Mouse (Mus musculus) cerebellum, postnatal 36 days (tissue): ENCODE data around the gene Pmel.
"Not testable (repeated sequence)": the region's sequence is repeated elsewhere in the genome, so short reads cannot be mapped to it uniquely, and the experiment has no call there.

Source experiments
- DNase-seq, 2 experiments: peaks; one replicate each; pipeline ENCODE4 v3.0.0; 2021 to 2022; ENCODE audit warnings: mixed read lengths in 2 of 2

Pmel gene

DNA sequence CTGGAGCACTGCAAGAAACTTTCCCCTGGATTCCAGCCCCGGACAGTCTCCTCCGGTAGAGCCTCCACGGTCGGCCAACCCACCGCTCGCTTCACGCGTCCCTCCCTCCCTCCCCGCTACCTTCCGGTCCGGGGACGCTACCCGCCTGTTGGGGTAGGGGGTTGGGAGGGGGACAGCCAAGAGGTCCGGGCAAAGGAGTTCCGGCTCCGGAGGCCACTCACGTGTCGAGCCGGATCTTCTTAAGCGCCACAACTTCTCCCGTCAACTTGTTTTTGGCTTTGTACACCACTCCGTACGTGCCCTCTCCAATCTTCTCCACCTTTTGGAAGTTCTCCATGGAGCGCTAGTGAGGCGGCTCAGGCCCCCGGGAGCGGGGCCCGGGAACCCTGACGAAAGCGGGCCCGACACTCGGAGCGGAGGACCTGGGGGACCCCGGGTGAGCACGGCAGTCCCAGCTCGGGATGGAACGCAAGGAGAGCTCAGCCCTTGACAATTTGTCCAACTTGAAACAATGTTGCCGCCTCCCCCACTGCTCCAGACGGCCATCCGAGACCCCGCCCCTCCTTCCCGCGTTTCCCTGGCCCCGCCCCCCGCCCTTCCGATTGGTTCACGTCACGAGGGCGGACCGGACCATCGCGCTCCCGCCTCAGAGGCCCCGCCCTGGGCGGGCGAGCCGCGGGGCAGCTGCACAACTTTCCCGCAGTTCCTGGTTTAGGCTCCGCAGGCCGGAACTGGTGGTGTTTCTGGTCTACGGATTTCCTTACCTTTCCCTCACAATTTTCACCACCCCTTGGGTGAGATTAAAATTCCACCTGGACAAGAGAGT is 709 bp downstream of the Pmel start, which contains the start of gene Cdk2:
Gene Cdk2 (minus strand): TSS at position 541 of the 826 bp plus-strand sequence.
- peak; percentile 79 to 85 for DNase-seq

DNA sequence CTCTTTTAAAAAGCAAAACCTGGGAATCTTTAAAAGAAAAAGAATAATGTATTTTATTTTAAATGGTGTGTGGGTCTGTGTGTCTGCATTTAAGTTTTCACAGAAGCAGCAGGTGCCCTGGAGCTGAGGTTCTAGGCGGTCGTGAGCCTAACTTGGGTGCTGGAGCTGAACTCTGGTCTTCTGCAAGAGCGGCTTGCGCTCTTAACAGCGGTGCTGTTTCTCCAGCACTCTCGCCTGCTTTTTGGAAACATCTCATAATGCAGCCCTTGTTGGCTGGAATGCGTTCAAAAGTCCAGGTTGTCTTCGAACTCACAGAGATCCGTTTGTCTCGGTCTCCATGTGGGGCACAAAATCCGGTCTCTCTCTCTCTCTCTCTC is 1.3 kb downstream of the Pmel start:
- peak in 1 of 2 experiments; percentile 8 for DNase-seq

GRCm38 (mm10) chr10:128711318-128711717 is 7.3 kb downstream of the Pmel start:
- DNase-seq = not testable (repeated sequence)

GRCm38 (mm10) chr10:128715559-128716537 is 11.9 kb downstream of the Pmel start:
- DNase-seq = no peak

DNA sequence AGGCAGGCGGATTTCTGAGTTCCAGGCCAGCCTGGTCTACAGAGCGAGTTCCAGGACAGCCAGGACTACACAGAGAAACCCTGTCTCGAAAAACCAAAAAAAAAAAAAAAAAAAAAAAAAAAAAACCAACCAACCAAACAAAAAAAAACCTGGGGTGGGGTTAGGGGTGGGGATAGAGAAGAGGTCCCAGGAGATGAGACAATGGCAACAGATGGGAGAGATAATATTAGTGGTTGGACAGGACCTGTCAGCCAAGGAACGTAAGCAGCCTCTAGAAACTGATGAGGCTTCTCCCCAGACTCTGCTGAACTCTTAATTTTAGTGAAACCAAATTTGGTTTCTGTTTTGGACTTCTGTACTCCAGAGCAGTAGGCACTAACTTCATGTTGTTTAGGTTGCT is 21.5 kb downstream of the Pmel start:
- not testable (repeated sequence) for DNase-seq

DNA sequence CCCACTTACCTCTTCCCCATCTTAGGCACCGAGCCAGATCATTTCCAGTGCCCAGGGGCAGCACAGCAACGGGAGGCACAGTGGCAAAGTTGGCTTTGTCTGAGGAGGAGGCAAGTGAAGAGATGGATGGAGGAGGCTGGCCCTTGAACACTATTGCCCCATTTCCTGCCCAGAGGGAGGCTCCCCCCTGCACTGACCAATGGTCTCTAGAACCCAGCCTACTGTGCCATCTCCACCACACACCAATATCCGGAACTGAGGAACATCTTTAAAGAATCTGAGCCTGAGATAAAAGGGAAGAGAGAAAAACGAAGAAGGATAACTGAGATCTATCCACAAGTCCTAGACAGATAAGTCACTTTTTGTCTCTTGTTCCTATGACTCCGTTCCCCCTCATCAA is 24.1 kb downstream of the Pmel start:
- no peak for DNase-seq

DNA sequence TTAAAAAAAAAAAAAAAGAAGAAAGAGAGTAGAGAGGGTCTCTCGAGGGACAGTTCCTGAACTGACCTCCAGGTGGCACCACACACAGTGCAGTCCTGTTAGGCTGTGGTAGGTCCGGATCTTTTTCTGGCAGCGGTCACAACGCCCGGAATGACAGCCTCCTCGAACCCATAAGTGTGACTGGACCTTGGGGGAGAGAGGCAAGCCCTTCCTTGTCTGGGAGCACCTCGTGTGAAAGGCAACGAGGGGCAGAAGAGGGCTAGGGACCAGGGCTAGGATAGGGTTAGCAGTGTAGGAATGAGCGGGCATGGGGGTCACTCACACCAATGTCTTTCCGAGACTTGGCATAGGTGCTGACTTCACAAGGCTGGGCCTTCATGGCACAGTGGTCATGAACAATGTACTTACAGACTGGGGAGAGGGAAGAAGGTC is 27.0 kb downstream of the Pmel start:
- peak; percentile 79 to 80 for DNase-seq

GRCm38 (mm10) chr10:128731992-128732391 is 28.0 kb downstream of the Pmel start:
- no peak for DNase-seq

DNA sequence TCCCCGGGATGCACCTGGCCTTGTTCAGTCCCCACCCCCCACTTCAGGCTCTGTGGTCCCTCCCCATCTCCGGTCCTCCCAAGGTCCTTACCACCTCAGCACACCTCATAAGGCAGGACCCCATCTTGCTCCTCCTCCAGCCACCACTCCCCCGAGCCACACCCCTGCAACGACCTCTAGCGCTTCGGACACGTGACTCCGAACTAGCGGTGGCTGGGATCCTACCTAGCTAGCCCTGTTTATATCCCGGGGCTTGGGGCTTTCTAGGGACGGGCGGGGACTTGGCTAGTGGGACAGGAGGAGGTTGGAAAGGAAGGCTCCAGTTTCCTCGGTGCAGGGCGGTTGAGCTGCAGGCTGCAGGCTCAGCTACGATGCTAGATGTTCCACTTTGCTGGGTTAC is 33.4 kb downstream of the Pmel start:
- DNase-seq = no peak

GRCm38 (mm10) chr10:128740296-128740695 is 36.3 kb downstream of the Pmel start:
- no peak for DNase-seq

GRCm38 (mm10) chr10:128742616-128743015 is 38.6 kb downstream of the Pmel start:
- no peak for DNase-seq

GRCm38 (mm10) chr10:128743235-128743634 is 39.2 kb downstream of the Pmel start:
- no peak for DNase-seq

DNA sequence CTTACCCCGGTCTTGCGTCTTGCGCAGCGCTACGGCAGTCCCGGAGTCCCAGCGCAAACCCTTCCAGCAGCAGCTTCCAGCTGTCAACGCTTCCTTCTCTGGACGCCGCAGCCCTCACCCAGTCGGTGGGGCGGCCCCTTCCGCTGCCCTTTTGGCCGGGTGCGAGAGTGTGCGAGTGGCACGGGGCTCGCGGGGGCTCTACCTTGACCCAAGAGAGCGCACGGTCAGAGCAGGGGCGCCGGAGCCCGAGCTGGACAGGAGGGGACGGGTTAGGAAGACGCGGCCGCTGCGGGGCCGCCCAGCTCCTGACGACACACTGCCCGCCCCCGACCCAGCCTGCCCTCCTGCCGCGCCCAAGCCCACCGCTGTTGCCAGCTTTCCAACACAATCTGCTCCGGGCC is 39.8 kb downstream of the Pmel start:
- peak; percentile 37 to 39 for DNase-seq

GRCm38 (mm10) chr10:128744211-128744610 is 40.2 kb downstream of the Pmel start:
- no peak for DNase-seq

- DNase-seq = no peak
These were observed 40.9 kb downstream of the Pmel start, which contains the start of gene Dgka for GRCm38 (mm10) chr10:128744680-128745601. Gene Dgka, minus strand, starts transcription at chr10:128744855.

DNA sequence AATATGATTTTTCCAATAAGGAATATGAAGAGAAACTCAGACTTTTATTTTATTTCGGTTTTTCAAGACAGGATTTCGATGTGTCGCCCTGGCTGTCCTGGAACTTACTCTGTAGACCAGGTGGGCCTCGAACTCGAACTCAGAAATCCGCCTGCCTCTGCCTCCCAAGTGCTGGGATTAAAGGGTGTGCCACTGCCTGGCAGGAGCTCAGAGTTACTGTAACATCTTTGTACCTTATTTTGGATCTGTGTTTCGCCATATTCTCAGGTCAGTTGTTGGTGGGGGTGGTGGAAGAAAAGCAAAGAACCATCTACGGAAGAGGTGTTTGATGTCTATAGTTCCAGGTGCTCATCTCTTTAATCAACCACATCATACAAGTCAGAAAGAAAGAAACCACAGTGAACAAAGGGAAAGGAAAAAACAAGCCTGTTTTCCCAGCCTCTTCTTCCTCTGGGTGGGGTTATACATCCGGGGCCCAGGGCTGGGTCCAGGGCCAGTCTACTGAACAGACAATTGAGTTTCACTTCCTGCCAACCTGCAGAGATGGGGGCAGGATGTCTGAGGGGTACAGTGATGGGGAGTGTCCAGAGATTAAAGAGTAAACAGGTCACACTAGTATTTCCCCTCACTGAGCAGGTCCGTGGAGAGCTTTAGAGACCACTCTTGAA is 42.1 kb downstream of the Pmel start:
- no peak for DNase-seq

DNA sequence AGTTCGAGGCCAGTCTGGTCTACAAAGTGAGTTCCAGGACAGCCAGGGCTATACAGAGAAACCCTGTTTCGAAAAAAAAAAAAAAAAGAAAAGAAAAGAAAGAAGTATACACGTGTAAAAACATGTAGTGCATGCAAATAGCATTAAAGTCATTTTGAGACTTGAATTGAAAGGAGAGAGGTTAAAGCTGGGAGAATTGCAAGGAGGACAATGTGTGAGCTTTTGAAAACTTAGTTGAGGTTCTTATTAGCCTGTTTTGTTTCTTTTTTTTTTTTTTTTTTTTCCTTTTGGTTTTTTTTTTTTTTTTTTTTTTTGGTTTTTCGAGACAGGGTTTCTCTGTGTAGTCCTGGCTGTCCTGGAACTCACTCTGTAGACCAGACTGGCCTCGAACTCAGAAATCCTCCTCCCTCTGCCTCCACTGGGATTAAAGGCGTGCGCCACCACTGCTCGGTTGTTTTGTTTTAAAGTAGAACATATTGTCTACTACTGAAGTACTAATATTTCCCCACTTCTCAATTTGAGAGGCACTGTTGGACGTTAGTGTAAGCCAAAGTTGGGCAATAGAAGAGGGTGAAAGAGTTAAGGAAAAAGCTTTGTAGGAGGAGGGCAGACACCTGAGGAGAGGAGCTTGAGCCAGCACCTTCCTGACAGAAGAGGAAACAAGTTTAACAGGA is 43.1 kb downstream of the Pmel start:
- DNase-seq = no peak

DNA sequence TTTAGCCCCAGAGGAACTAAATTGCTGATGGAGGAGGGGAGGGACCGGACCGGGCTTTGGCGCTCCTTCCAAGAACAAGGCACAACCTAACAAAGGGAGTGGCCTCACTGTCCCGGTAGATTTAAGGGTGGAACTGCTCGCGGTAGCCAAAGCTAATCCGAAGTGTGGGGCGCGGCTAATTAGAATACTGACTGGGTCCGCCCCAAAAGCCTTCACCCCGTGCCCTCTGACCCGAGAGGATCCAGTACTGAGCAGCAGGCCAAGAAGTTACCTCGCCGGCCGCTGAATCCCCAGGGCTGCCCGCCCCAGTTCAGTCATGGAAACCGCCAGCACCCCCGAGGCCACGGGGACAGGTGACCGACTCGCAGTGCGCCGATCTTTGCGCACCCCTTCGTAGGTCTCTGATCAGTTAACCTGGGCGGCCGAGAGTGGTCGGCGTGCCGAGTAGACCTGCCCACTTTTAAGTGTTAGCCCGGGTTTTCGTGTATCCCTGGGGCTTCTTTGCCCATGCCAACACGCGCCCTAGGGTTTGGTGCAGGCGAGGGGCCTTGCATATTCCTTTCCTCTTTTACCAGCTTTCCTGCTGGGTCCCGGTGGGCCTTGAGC is 43.8 kb downstream of the Pmel start, which contains the start of gene Pym1:
Gene Pym1 (plus strand): TSS at position 244 of the 606 bp plus-strand sequence.
- DNase-seq = peak; percentile 51 to 56

DNA sequence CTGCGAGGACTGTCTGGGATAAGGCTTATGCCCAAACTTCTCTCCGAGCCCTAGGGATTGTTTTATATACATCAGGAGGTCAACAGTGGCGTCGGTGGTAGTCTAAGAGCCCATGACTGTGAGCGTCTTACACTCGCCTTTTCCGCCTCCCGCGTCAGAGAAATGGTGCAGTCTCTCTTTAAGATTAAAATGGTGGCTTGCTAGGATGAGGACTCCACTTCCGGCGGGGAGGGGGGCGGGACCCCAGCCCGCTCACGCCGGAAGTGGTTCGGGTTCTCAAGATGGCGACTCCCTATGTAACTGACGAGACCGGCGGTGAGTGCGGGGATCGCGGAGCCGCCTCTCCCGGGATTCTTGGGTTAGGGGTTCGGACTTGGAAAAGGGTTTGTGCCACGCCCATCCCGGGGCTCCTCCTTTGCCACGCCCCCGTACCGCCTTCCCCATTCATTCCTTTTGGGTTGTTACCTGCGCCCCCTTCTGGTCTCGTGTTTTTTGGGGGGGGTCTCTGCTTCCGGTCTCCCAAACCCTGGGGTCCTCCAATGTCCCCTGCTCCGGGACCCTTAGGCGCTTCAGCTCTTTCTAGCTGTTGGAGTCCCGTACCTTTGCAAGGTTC is 44.4 kb downstream of the Pmel start:
- DNase-seq = peak; percentile 76 to 78
